Mouse (Mus musculus) neural tube, embryonic 14.5 days (tissue): Measurements from ENCODE around the gene Actb. TPM values are rescaled to one million over a fixed set of nuclear protein-coding genes. Genes with fewer than 3 reads are reported as not detected.

Experiments
- ATAC-seq: fragments of 200-750 bp; cut with Nextera tagmentation; 2 replicates; pipeline ENCODE4 v1.8.0; 2017; ENCODE audit warnings: low read depth, mild to moderate bottlenecking, moderate TSS enrichment, moderate library complexity
- H3K27ac ChIP-seq: fragments of 300-500 bp; sonication (generic); 2 replicates; pipeline ENCODE4 v1.5.1; 2014; ENCODE audit warnings: low read depth, mild to moderate bottlenecking, control low read depth, low read length, moderate library complexity, mixed read lengths
- H3K27me3 ChIP-seq: fragments of 300-500 bp; sonication (generic); 2 replicates; pipeline ENCODE4 v1.6.1; 2014; ENCODE audit warnings: low read length; ENCODE audit not compliant: control insufficient read depth, insufficient read depth
- H3K36me3 ChIP-seq: fragments of 300-500 bp; sonication (generic); 2 replicates; pipeline ENCODE4 v1.6.1; 2014; ENCODE audit warnings: low read length, mixed read lengths; ENCODE audit not compliant: control insufficient read depth, insufficient read depth
- H3K4me1 ChIP-seq: fragments of 300-500 bp; sonication (generic); 2 replicates; pipeline ENCODE4 v1.6.1; 2014; ENCODE audit warnings: low read length; ENCODE audit not compliant: control insufficient read depth, insufficient read depth
- H3K4me2 ChIP-seq: fragments of 300-500 bp; sonication (generic); 2 replicates; pipeline ENCODE4 v1.6.1; 2014; ENCODE audit warnings: mild to moderate bottlenecking, low read depth, low read length, control low read depth
- H3K4me3 ChIP-seq: fragments of 300-500 bp; sonication (generic); 2 replicates; pipeline ENCODE4 v1.5.1; 2014; ENCODE audit warnings: low read depth, low read length, control low read depth, mixed read lengths
- H3K9ac ChIP-seq: fragments of 300-500 bp; sonication (generic); replicated peaks from 2 replicates; pipeline ENCODE4 v1.6.1; 2014; ENCODE audit warnings: low read depth, mild to moderate bottlenecking, control low read depth, low read length, mixed read lengths
- H3K9me3 ChIP-seq: fragments of 300-500 bp; sonication (generic); 2 replicates; pipeline ENCODE4 v1.6.1; 2016; ENCODE audit warnings: low read length; ENCODE audit not compliant: control insufficient read depth
- WGBS: fragments of 180-500 bp; shearing (Covaris S2); extraction: QIAGEN DNeasy Blood & Tissue Kit; methylation state at CpG from one replicate; pipeline ENCODE4 v1.1.7; 2014; 5-methylcytosine and 5-hydroxymethylcytosine counted together
- polyA plus RNA-seq: library from polyadenylated mRNA; unstranded; fragments of >200 nt; fragmentation: Nextera tagmentation; extraction: Ambion mirVana; gene quantifications from 2 replicates; pipeline ENCODE4 v1.2.1, GENCODE M21; 2014

Actb gene
- polyA plus RNA-seq, 1 experiment from 2014 or later: 12,961 TPM

DNA sequence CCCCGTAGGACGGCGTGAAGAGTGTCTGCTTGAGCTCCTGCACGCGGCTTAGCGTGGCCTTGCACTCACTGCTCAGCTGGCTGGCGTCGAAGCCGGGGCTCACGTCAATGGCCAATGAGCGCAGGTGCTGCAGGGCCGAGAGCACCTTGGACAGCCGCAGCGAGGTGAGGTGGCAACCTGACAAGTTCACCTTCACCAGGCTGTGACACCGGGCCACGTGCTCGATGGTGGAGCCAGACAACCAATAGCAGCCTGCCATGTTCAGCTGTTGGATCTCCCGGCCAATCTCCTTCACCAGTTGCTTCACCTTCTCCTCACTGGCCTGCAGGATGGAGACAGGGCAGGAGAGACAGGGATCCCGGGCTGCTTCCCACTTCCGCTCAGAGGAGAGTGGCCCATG, 19.8 kb downstream of the Actb start:
- Histone ChIP-seq H3K27me3 (no peaks in the 10 kb centered on the region), H3K4me1 (peaks cover under 1% of the 10 kb centered on the region), H3K4me2 (no peak overlapping the region), H3K36me3 (peaks cover 27% of the 10 kb centered on the region), H3K9ac (no peak overlapping the region), H3K4me3 (no peak overlapping the region), H3K9me3 (no peaks in the 10 kb centered on the region), H3K27ac (no peak overlapping the region)
- WGBS: 97% methylated on average over 20 of the region's 20 CpGs
- no peak for ATAC-seq

DNA sequence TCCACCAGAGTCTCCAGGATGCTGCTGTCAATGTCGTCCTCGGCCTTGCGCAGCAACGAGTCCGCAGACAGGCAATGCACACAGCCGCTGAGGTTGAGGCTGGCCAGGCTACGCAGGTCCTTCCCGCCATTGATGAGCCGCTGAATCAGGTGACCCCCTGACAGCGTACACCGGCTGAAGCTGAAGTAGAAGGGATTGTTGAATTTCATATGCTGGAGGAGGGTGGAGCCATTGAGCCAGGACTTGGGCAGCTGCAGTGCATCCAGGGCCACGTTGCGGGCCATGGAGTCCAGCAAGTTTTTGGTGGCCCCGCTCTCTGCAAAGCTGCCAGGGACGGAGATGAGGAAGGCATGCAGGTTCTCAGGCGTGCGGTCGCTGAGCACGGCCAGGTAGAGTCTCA, 20.4 kb downstream of the Actb start:
- no peak overlapping the region for H3K27ac ChIP-seq
- H3K9ac ChIP-seq: no peak overlapping the region
- H3K4me3 ChIP-seq: no peak overlapping the region
- WGBS: 95% methylated on average over 19 of the region's 19 CpGs
- peaks cover 6% of the 10 kb centered on the region for H3K4me1 ChIP-seq
- peaks cover 27% of the 10 kb centered on the region for H3K36me3 ChIP-seq
- no peak for ATAC-seq
- H3K27me3 ChIP-seq: no peaks in the 10 kb centered on the region
- no peak overlapping the region for H3K4me2 ChIP-seq
- H3K9me3 ChIP-seq: no peaks in the 10 kb centered on the region

DNA sequence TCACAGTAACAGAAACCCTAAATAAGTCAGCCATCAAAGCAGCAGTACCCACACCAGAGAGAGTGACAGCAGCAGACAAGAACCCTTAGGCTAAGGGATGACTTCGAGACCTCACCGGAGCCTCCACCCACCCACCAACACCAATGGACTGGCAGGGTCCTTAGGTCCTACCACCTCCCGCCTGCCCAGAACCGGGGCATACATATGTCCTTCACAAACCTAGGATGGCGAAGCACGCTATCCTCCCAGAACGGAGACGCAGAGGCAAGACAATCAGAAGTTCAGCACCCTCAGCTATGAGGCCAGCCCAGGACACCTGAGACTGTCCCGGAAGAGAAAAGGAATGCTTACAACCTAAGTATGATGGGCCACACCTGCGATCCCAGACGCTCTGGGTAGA, 24.1 kb downstream of the Actb start:
- no peak for ATAC-seq
- Histone ChIP-seq H3K27me3 (no peaks in the 10 kb centered on the region), H3K9me3 (no peaks in the 10 kb centered on the region), H3K4me1 (peaks cover 12% of the 10 kb centered on the region), H3K4me2 (no peak overlapping the region), H3K36me3 (peaks cover 34% of the 10 kb centered on the region), H3K4me3 (no peak overlapping the region), H3K9ac (no peak overlapping the region), H3K27ac (no peak overlapping the region)
- 94% methylated on average over 11 of the region's 11 CpGs for WGBS

DNA sequence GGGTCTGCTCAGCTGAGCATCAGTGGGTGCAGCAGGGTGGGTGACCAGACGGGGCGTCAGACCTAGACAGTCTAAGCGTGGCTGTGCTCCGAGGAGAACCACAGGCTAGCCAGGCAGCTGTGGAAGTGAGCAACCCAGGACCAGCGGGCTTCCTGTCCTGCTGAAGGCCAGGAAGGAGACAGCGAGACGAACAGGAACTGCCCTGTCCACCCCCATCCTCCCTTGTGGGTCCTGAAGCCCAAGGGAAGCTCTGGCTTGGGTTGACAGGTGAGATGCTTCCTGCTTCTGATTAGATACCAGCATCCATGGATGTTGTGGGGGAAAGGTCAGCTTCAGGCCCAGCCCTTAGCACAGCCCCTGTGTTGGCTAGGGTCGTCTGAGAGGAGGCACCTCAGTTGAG, 24.6 kb downstream of the Actb start:
- Histone ChIP-seq H3K9ac (no peak overlapping the region), H3K36me3 (peaks cover 32% of the 10 kb centered on the region), H3K4me1 (peaks cover 17% of the 10 kb centered on the region), H3K9me3 (no peaks in the 10 kb centered on the region), H3K4me2 (no peak overlapping the region), H3K4me3 (no peak overlapping the region), H3K27ac (no peak overlapping the region), H3K27me3 (no peaks in the 10 kb centered on the region)
- no peak for ATAC-seq
- WGBS: 75% methylated on average over 8 of the region's 8 CpGs

DNA sequence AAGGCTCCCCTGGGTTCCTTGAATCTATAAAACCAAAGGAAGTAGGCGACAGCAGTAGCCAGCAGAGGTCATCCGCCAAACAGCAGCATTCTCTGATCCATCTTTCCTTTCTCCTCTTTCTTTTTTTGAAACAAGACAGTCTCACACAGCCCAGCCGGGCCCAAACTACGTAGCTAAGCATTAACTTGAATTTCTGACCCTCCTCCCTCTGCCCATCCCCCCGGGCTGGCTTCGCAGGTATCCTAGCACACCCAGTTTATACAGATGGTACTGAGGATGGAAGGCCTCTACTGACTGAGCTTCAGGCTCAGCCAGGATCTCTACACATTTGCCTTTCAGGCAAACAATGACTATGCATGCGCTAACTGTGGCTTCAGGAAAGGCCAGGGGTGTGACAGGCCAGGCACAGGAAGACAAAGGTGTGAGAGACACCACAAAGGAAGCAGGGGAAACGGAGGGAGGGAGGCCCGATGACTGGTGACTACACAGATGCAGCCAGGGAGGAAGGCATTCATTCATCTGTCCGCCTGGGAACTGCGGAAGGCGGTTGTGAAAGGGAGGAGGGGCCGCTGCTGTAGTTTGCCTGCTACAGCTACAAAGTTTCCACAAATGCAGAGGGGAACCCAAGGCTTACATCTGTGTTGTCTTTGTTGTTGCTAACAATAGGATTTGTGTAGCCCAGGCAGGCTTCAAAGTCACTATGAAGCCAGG, 25.6 kb downstream of the Actb start:
- Histone ChIP-seq H3K9ac (peak overlapping the region; percentile 34; the same call in 1 of the 2 replicates), H3K27ac (peak overlapping the region; percentile 18; the same call in 1 of the 2 replicates), H3K4me2 (no peak overlapping the region), H3K4me3 (no peak overlapping the region), H3K9me3 (no peaks in the 10 kb centered on the region), H3K36me3 (peaks cover 22% of the 10 kb centered on the region), H3K4me1 (peaks cover 18% of the 10 kb centered on the region), H3K27me3 (no peaks in the 10 kb centered on the region)
- ATAC-seq: no peak
- 21% methylated on average over 13 of the region's 13 CpGs for WGBS

DNA sequence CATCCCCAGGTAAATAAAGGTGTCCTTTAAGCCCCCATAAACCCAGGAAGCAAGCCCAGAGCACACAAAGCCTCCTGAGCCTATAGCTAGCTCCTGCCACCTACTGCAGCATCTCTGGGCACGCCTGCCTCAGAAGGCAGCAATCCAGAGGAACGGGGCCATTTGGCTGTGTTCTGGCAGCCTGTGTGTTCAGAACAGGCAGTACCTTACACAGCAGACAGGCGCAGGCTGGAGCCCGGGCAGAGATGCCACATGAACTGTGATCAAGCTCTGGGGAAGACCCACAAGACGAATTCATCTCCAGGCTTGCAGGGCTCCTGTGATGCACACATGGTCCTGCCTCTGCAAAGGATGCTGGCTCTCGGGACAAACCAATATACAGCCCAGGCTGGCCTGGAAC, 26.3 kb downstream of the Actb start:
- Histone ChIP-seq H3K4me2 (no peak overlapping the region), H3K36me3 (peaks cover 16% of the 10 kb centered on the region), H3K4me1 (peaks cover 20% of the 10 kb centered on the region), H3K9ac (no peak overlapping the region), H3K9me3 (no peaks in the 10 kb centered on the region), H3K4me3 (no peak overlapping the region), H3K27ac (peak overlapping the region; percentile 5; the same call in 1 of the 2 replicates), H3K27me3 (no peaks in the 10 kb centered on the region)
- ATAC-seq: no peak
- 78% methylated on average over 6 of the region's 6 CpGs for WGBS

DNA sequence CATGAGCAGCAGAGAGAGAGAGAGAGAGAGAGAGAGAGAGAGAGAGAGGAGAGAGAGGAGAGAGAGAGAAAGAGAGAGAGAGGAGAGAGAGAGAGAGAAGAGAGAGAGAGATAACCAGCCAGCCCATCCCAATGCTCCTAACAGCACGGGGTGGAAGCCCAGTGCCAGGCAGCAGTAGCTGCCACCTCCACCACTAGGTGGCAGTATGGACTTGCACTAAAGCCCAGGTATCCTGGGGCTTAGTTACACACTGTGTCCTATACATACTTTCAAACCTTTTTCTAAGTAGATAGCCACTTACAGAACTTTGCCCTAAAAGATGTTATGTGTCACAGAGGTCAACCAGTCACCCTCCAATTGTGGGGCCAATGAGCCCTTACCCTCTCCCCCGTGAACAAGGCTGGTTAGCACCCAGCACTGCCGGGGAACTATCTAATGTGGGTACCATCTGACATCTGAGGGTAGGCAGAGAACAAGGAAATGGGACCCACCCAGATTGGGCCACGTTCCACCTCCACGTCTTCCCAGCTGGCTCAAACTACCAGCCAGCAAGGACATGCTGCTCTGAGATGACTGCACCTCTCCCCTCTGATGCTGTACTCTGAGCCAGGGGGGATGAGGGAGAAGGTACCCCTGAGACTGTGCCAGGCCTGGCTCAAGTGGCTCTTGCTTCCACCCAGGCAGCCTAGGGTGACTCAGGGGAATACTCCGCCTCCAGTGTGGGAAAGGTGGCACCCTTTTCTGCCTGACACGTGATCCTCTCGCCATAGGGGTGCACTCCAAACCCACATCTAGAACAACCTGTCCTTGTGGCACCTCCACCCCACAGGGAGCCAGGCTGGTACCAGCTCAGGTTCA, 27.0 kb downstream of the Actb start:
- ATAC-seq: peak; percentile 73; the same call in 1 of the 2 replicates
- WGBS: 75% methylated on average over 8 of the region's 8 CpGs
- no peak overlapping the region for H3K9ac ChIP-seq

DNA sequence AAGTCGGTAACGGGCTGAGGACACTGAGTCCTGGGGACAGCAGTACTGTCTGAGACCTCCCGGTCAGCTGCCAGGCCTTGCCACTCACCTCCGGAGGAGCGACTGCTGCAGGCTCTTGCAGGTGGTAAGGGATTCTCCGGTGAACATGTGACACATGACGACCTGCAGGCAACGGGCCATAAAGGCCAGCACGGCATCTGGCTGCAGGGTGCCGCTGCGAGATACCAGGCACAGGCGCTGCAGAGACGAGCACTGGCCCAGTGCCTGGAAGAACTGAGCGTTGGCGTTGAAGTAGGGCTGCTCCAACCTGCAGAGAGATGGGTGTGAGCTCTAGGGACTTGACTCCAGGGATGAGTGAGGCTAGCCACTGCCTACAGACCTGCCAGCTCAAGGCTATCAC, 28.0 kb downstream of the Actb start:
- Histone ChIP-seq H3K36me3 (peaks cover 11% of the 10 kb centered on the region; the same call in 1 of the 2 replicates), H3K4me1 (peaks cover 20% of the 10 kb centered on the region), H3K27me3 (no peaks in the 10 kb centered on the region), H3K27ac (no peak overlapping the region), H3K4me2 (no peak overlapping the region), H3K9me3 (no peaks in the 10 kb centered on the region), H3K4me3 (no peak overlapping the region), H3K9ac (no peak overlapping the region)
- 84% methylated on average over 15 of the region's 15 CpGs for WGBS
- ATAC-seq: no peak

More for the DNA sequence above, 27.0 kb downstream of the Actb start:
- Histone ChIP-seq H3K36me3 (peaks cover 12% of the 10 kb centered on the region), H3K4me3 (no peak overlapping the region), H3K27ac (no peak overlapping the region), H3K4me2 (no peak overlapping the region), H3K9me3 (no peaks in the 10 kb centered on the region), H3K4me1 (peaks cover 20% of the 10 kb centered on the region), H3K27me3 (no peaks in the 10 kb centered on the region)
